In genomic region chr5:97128242-97129226, GRCm38 (mm10) we compare ENCODE assay signal across 8 mouse cellular contexts. TPM values are rescaled to one million over a fixed set of nuclear protein-coding genes. Genes with fewer than 3 reads are reported as not detected.
DNase-seq lines count a peak whose midpoint lies in the region; ATAC-seq and TF ChIP-seq lines count a peak whose summit lies in the region.

No protein-coding gene starts in this region.

- DNase-seq in heart, adult 8-10 months (ENCODE audit: low spot score) = no peak
- peak; percentile 43 for DNase-seq in adrenal gland, postnatal 14 days
- DNase-seq in embryonic facial prominence, embryonic 10.5 days (ENCODE audit: low spot score) = peak; percentile 66
- peak; percentile 44 to 87 for DNase-seq in layer of hippocampus, adult 18-20 months (ENCODE audit: low spot score in 2 of 2)
- peak; percentile 85 for DNase-seq in lung, postnatal 0 days (ENCODE audit: low spot score)
- DNase-seq in retina, embryonic 14.5 days (ENCODE audit: low spot score) = peak; percentile 85

- no peak for TF ChIP-seq EP300 in lung, postnatal 0 days (IDR thresholded peaks at IDR 0.05)

- H3K4me1 ChIP-seq in heart, embryonic 11.5 days (ENCODE audit: control insufficient read depth, insufficient read depth, low read length) = no peaks in the 10 kb centered on the region
- no peaks in the 10 kb centered on the region for H3K4me1 ChIP-seq in embryonic facial prominence, embryonic 10.5 days
- no peaks in the 10 kb centered on the region for H3K4me1 ChIP-seq in heart, embryonic 15.5 days (replicated peaks)
- H3K4me1 ChIP-seq in lung, postnatal 0 days (ENCODE audit: insufficient read depth, low read depth, low read length) = no peaks in the 10 kb centered on the region

- TF ChIP-seq CTCF in lung, postnatal 0 days (IDR thresholded peaks at IDR 0.05) = peak; percentile 88

- H3K9me3 ChIP-seq in heart, embryonic 11.5 days (replicated peaks; ENCODE audit: control insufficient read depth, low read length) = no peaks in the 10 kb centered on the region
- H3K9me3 ChIP-seq in embryonic facial prominence, embryonic 10.5 days = no peaks in the 10 kb centered on the region
- no peaks in the 10 kb centered on the region for H3K9me3 ChIP-seq in heart, embryonic 15.5 days (replicated peaks)
- H3K9me3 ChIP-seq in lung, postnatal 0 days (ENCODE audit: low read length) = no peaks in the 10 kb centered on the region

- 43% methylated on average over 21 of the region's 21 CpGs for WGBS in heart, embryonic 11.5 days (ENCODE audit: insufficient replicate concordance)
- whole genome bisulfite sequencing in embryonic facial prominence, embryonic 10.5 days = 52% methylated on average over 21 of the region's 21 CpGs
- WGBS in heart, embryonic 15.5 days = 50% methylated on average over 21 of the region's 21 CpGs
- WGBS in lung, postnatal 0 days = 46% methylated on average over 21 of the region's 21 CpGs

- peak overlapping the region; percentile 39 for H3K4me2 ChIP-seq in heart, embryonic 11.5 days
- peak overlapping the region; percentile 34; the same call in 1 of the 2 replicates for H3K4me2 ChIP-seq in heart, embryonic 15.5 days
- H3K4me2 ChIP-seq in lung, postnatal 0 days (replicated peaks; ENCODE audit: low read depth, low read length) = no peak overlapping the region

- H3K4me3 ChIP-seq in heart, embryonic 11.5 days (ENCODE audit: low read depth, low read length) = no peak overlapping the region
- H3K4me3 ChIP-seq in embryonic facial prominence, embryonic 10.5 days = no peak overlapping the region
- 0 out of 2 replicates have a peak overlapping the region, but pooled peaks have one; percentile 6 for H3K4me3 ChIP-seq in heart, embryonic 15.5 days
- no peak overlapping the region for H3K4me3 ChIP-seq in lung, postnatal 0 days (ENCODE audit: low read depth, low read length)

- H3K27ac ChIP-seq in heart, embryonic 11.5 days (ENCODE audit: low read depth, low read length) = no peak overlapping the region
- H3K27ac ChIP-seq in embryonic facial prominence, embryonic 10.5 days (replicated peaks) = no peak overlapping the region
- no peak overlapping the region for H3K27ac ChIP-seq in heart, embryonic 15.5 days
- no peak overlapping the region for H3K27ac ChIP-seq in lung, postnatal 0 days (ENCODE audit: low read length)

- ATAC-seq in heart, embryonic 11.5 days (replicated peaks; ENCODE audit: insufficient number of reproducible peaks, low FRiP score, low TSS enrichment) = no peak
- no peak for ATAC-seq in heart, embryonic 15.5 days (replicated peaks; ENCODE audit: insufficient number of reproducible peaks, insufficient read depth, low FRiP score, low read depth)
- ATAC-seq in lung, postnatal 0 days = no peak

- H3K9ac ChIP-seq in heart, embryonic 11.5 days (ENCODE audit: low read depth, low read length) = no peak overlapping the region
- H3K9ac ChIP-seq in heart, embryonic 15.5 days = no peak overlapping the region
- no peak overlapping the region for H3K9ac ChIP-seq in lung, postnatal 0 days (replicated peaks; ENCODE audit: low read depth)

- no peaks in the 10 kb centered on the region for H3K36me3 ChIP-seq in heart, embryonic 11.5 days (ENCODE audit: control insufficient read depth, insufficient read depth, low read length)
- no peaks in the 10 kb centered on the region for H3K36me3 ChIP-seq in embryonic facial prominence, embryonic 10.5 days (replicated peaks)
- no peaks in the 10 kb centered on the region for H3K36me3 ChIP-seq in heart, embryonic 15.5 days
- no peaks in the 10 kb centered on the region for H3K36me3 ChIP-seq in lung, postnatal 0 days (ENCODE audit: insufficient read depth, low read length)

- H3K27me3 ChIP-seq in heart, embryonic 11.5 days (ENCODE audit: control insufficient read depth, insufficient read depth, low read length) = no peaks in the 10 kb centered on the region
- peaks cover 7% of the 10 kb centered on the region for H3K27me3 ChIP-seq in embryonic facial prominence, embryonic 10.5 days (replicated peaks; ENCODE audit: low read depth, poor library complexity, severe bottlenecking)
- no peaks in the 10 kb centered on the region; the same call in 1 of the 2 replicates for H3K27me3 ChIP-seq in heart, embryonic 15.5 days
- H3K27me3 ChIP-seq in lung, postnatal 0 days (replicated peaks; ENCODE audit: insufficient read depth, low read length) = no peaks in the 10 kb centered on the region

RNA-seq across cellular contexts. Expression of gene Paqr3, which starts 17.1 kb away (rescaled TPM):
- 2.0 TPM in 2 replicates for polyA plus RNA-seq in heart, embryonic 11.5 days (2014; fragmentation: Nextera tagmentation; extraction: Ambion mirVana)
- total RNA-seq in heart, adult 8-10 months (2022) = 1 to 10 TPM; 2.3 to 4.9 (median 2.8) TPM
- total RNA-seq in adrenal gland, postnatal 14 days (2021) = 3.1 and 4.1 TPM in 2 replicates
- polyA plus RNA-seq in embryonic facial prominence, embryonic 10.5 days (2016; fragmentation: Nextera tagmentation; extraction: Ambion mirVana) = 7.7 and 8.7 TPM in 2 replicates
- polyA plus RNA-seq in heart, embryonic 15.5 days (2015; fragmentation: Nextera tagmentation; extraction: Ambion mirVana) = 1.1 and 2.1 TPM in 2 replicates
- total RNA-seq in layer of hippocampus, adult 18-20 months (2021) = 10 to 100 TPM; 28.6 to 31.0 TPM
- 1.2 and 1.4 TPM in 2 replicates for polyA plus RNA-seq in lung, postnatal 0 days (2015; fragmentation: Nextera tagmentation; extraction: Ambion mirVana)
